Mouse (Mus musculus) lung, postnatal 0 days (tissue): Measurements from ENCODE around the gene Pou2f1. TPM values are rescaled to one million over a fixed set of nuclear protein-coding genes. Genes with fewer than 3 reads are reported as not detected.

Experiments
- ATAC-seq: fragments of 200-750 bp; cut with Nextera tagmentation; 2 replicates; pipeline ENCODE4 v1.8.0; 2017; ENCODE audit warnings: moderate library complexity
- DNase-seq: peaks from one replicate; pipeline ENCODE4 v3.0.0-alpha.2; 2016; ENCODE audit warnings: low spot score
- H3K27ac ChIP-seq: fragments of 300-500 bp; sonication (generic); 2 replicates; pipeline ENCODE4 v1.5.1; 2014; ENCODE audit warnings: antibody characterized with exemption, mild to moderate bottlenecking, low read length, mixed read lengths
- H3K27me3 ChIP-seq: fragments of 300-500 bp; sonication (generic); replicated peaks from 2 replicates; pipeline ENCODE4 v1.6.1; 2014; ENCODE audit warnings: low read length, mixed read lengths; ENCODE audit not compliant: insufficient read depth
- H3K36me3 ChIP-seq: fragments of 300-500 bp; sonication (generic); 2 replicates; pipeline ENCODE4 v1.6.1; 2014; ENCODE audit warnings: low read length, mixed read lengths; ENCODE audit not compliant: insufficient read depth
- H3K4me1 ChIP-seq: fragments of 300-500 bp; sonication (generic); 2 replicates; pipeline ENCODE4 v1.6.1; 2014; ENCODE audit warnings: antibody characterized with exemption, low read depth, low read length, mixed read lengths; ENCODE audit not compliant: insufficient read depth
- H3K4me2 ChIP-seq: fragments of 300-500 bp; sonication (generic); replicated peaks from 2 replicates; pipeline ENCODE4 v1.6.1; 2014; ENCODE audit warnings: low read depth, mild to moderate bottlenecking, low read length, moderate library complexity, mixed read lengths
- H3K4me3 ChIP-seq: fragments of 300-500 bp; sonication (generic); 2 replicates; pipeline ENCODE4 v1.5.1; 2014; ENCODE audit warnings: low read depth, low read length
- H3K9ac ChIP-seq: fragments of 300-500 bp; sonication (generic); replicated peaks from 2 replicates; pipeline ENCODE4 v1.6.1; 2014; ENCODE audit warnings: low read depth, mild to moderate bottlenecking
- H3K9me3 ChIP-seq: fragments of 300-500 bp; sonication (generic); 2 replicates; pipeline ENCODE4 v1.6.1; 2016; ENCODE audit warnings: low read length, mixed read lengths
- CTCF ChIP-seq: IDR thresholded peaks from 2 replicates; pipeline ENCODE4 v1.5.1; 2016; ENCODE audit warnings: antibody characterized with exemption, mild to moderate bottlenecking
- EP300 ChIP-seq: IDR thresholded peaks from 2 replicates; pipeline ENCODE4 v1.6.1; 2016; ENCODE audit warnings: antibody characterized with exemption, mild to moderate bottlenecking, control low read depth
- WGBS: fragments of 180-500 bp; shearing (Covaris S2); extraction: QIAGEN DNeasy Blood & Tissue Kit; methylation state at CpG from one replicate; pipeline ENCODE4 v1.1.7; 2014; 5-methylcytosine and 5-hydroxymethylcytosine counted together
- polyA plus RNA-seq: library from polyadenylated mRNA; unstranded; fragments of >200 nt; fragmentation: Nextera tagmentation; extraction: Ambion mirVana; gene quantifications from 2 replicates; pipeline ENCODE4 v1.2.1, GENCODE M21; 2015

Pou2f1 gene
- polyA plus RNA-seq, 1 experiment from 2014 or later, result 7.9 TPM

- ATAC-seq (no peak), DNase-seq (peak; percentile 72)
- WGBS, result 41% methylated on average over 4 of the region's 4 CpGs
- Histone ChIP-seq H3K27me3 (no peaks in the 10 kb centered on the region), H3K4me2 (no peak overlapping the region), H3K4me1 (no peaks in the 10 kb centered on the region), H3K36me3 (no peaks in the 10 kb centered on the region), H3K27ac (no peak overlapping the region), H3K4me3 (no peak overlapping the region), H3K9ac (no peak overlapping the region), H3K9me3 (no peaks in the 10 kb centered on the region)
- TF ChIP-seq CTCF (peak; percentile 82), EP300 (no peak)
Measured at GRCm38 (mm10) chr1:165967027-165967654, 35.3 kb downstream of the Pou2f1 start.

- Histone ChIP-seq H3K9ac (no peak overlapping the region), H3K27ac (no peak overlapping the region), H3K9me3 (no peaks in the 10 kb centered on the region), H3K4me2 (no peak overlapping the region), H3K27me3 (no peaks in the 10 kb centered on the region), H3K36me3 (no peaks in the 10 kb centered on the region), H3K4me1 (no peaks in the 10 kb centered on the region), H3K4me3 (no peak overlapping the region)
- TF ChIP-seq EP300, result no peak
- no peak for TF ChIP-seq CTCF
- WGBS, result 86% methylated on average over 5 of the region's 5 CpGs
- DNase-seq (no peak), ATAC-seq (no peak)
Measured at GRCm38 (mm10) chr1:165966156-165966914, 36.1 kb downstream of the Pou2f1 start.

GRCm38 (mm10) chr1:165961676-165962364, 40.7 kb downstream of the Pou2f1 start:
- ATAC-seq (no peak), DNase-seq (no peak)
- WGBS, result 62% methylated on average over 6 of the region's 6 CpGs
- Histone ChIP-seq H3K27ac (no peak overlapping the region), H3K4me1 (no peaks in the 10 kb centered on the region), H3K27me3 (no peaks in the 10 kb centered on the region), H3K9me3 (no peaks in the 10 kb centered on the region), H3K4me3 (no peak overlapping the region), H3K9ac (no peak overlapping the region), H3K36me3 (no peaks in the 10 kb centered on the region), H3K4me2 (no peak overlapping the region)
- no peak for TF ChIP-seq CTCF
- TF ChIP-seq EP300, result no peak

- Histone ChIP-seq H3K9ac (no peak overlapping the region), H3K36me3 (no peaks in the 10 kb centered on the region), H3K9me3 (no peaks in the 10 kb centered on the region), H3K4me3 (no peak overlapping the region), H3K27me3 (no peaks in the 10 kb centered on the region), H3K27ac (no peak overlapping the region), H3K4me1 (no peaks in the 10 kb centered on the region), H3K4me2 (no peak overlapping the region)
- peak; percentile 7 for DNase-seq
- no peak for ATAC-seq
- no peak for TF ChIP-seq EP300
- TF ChIP-seq CTCF, result no peak
Measured at GRCm38 (mm10) chr1:165958159-165958558, 44.3 kb downstream of the Pou2f1 start.

- no peak for TF ChIP-seq EP300
- no peak for TF ChIP-seq CTCF
- ATAC-seq, result no peak
- 62% methylated on average over 2 of the region's 2 CpGs for WGBS
Measured at GRCm38 (mm10) chr1:165948214-165948813, 54.2 kb downstream of the Pou2f1 start.

GRCm38 (mm10) chr1:165943270-165943669, 59.2 kb downstream of the Pou2f1 start:
- DNase-seq (no peak), ATAC-seq (no peak)
- no peak overlapping the region for H3K4me2 ChIP-seq
- TF ChIP-seq EP300, result no peak
- no peak for TF ChIP-seq CTCF
- H3K4me1 ChIP-seq, result no peaks in the 10 kb centered on the region
- no peaks in the 10 kb centered on the region for H3K27me3 ChIP-seq
- H3K36me3 ChIP-seq, result no peaks in the 10 kb centered on the region
- no peak overlapping the region for H3K9ac ChIP-seq
- WGBS, result 100% methylated on average over 1 of the region's 1 CpGs
- H3K9me3 ChIP-seq, result no peaks in the 10 kb centered on the region
- H3K4me3 ChIP-seq, result no peak overlapping the region
- no peak overlapping the region for H3K27ac ChIP-seq

More at GRCm38 (mm10) chr1:165948214-165948813, 54.2 kb downstream of the Pou2f1 start:
- H3K9ac ChIP-seq, result no peak overlapping the region
- H3K9me3 ChIP-seq, result no peaks in the 10 kb centered on the region
- no peak for DNase-seq
- H3K27ac ChIP-seq, result no peak overlapping the region
- H3K4me1 ChIP-seq, result no peaks in the 10 kb centered on the region
- H3K4me2 ChIP-seq, result no peak overlapping the region
- no peaks in the 10 kb centered on the region for H3K36me3 ChIP-seq
- H3K27me3 ChIP-seq, result no peaks in the 10 kb centered on the region
- no peak overlapping the region for H3K4me3 ChIP-seq
